Mouse (Mus musculus) liver, embryonic 13.5 days (tissue): ENCODE measurements around the gene Bbs5. TPM values are rescaled to one million over a fixed set of nuclear protein-coding genes. Genes with fewer than 3 reads are reported as not detected.
A peak's percentile ranks its signal among the peaks of the same experiment; 100 is the strongest.
"Not testable (repeated sequence)": the region's sequence is repeated elsewhere in the genome, so short reads cannot be mapped to it uniquely, and the experiment has no call there.

Experiments
- ATAC-seq: fragments of 200-750 bp; cut with Nextera tagmentation; 2 replicates; pipeline ENCODE4 v1.8.0; 2017; ENCODE audit warnings: low read depth, mild to moderate bottlenecking, moderate number of reproducible peaks, moderate library complexity
- DNase-seq: peaks from one replicate; pipeline ENCODE4 v3.0.0; 2022
- H3K27ac ChIP-seq: fragments of 300-500 bp; sonication (generic); 2 replicates; pipeline ENCODE4 v1.5.1; 2015; ENCODE audit warnings: moderate library complexity, mild to moderate bottlenecking, inconsistent platforms
- H3K27me3 ChIP-seq: fragments of 300-500 bp; sonication (generic); 2 replicates; pipeline ENCODE4 v1.6.1; 2015; ENCODE audit warnings: mild to moderate bottlenecking, inconsistent platforms
- H3K36me3 ChIP-seq: fragments of 300-500 bp; sonication (generic); 2 replicates; pipeline ENCODE4 v1.6.1; 2015; ENCODE audit warnings: mild to moderate bottlenecking, inconsistent platforms
- H3K4me1 ChIP-seq: fragments of 300-500 bp; sonication (generic); replicated peaks from 2 replicates; pipeline ENCODE4 v1.6.1; 2015; ENCODE audit warnings: inconsistent platforms
- H3K4me2 ChIP-seq: fragments of 300-500 bp; sonication (generic); 2 replicates; pipeline ENCODE4 v1.6.1; 2015; ENCODE audit warnings: inconsistent platforms, mild to moderate bottlenecking, moderate library complexity
- H3K4me3 ChIP-seq: fragments of 300-500 bp; sonication (generic); replicated peaks from 2 replicates; pipeline ENCODE4 v1.5.1; 2015; ENCODE audit warnings: mild to moderate bottlenecking, inconsistent platforms
- H3K9ac ChIP-seq: fragments of 300-500 bp; sonication (generic); 2 replicates; pipeline ENCODE4 v1.6.1; 2015; ENCODE audit warnings: mild to moderate bottlenecking, inconsistent platforms
- H3K9me3 ChIP-seq: fragments of 300-500 bp; sonication (generic); replicated peaks from 2 replicates; pipeline ENCODE4 v1.6.1; 2016; ENCODE audit warnings: inconsistent platforms
- WGBS: fragments of 180-500 bp; shearing (Covaris S2); methylation state at CpG from one replicate; pipeline ENCODE4 v1.1.7; 2015; ENCODE audit not compliant: insufficient replicate concordance; 5-methylcytosine and 5-hydroxymethylcytosine counted together
- polyA plus RNA-seq: library from polyadenylated mRNA; unstranded; fragments of >200 nt; fragmentation: Nextera tagmentation; extraction: Ambion mirVana; gene quantifications from 2 replicates; pipeline ENCODE4 v1.2.1, GENCODE M21; 2015

Bbs5 gene
- polyA plus RNA-seq, 1 experiment from 2014 or later: 4.7 TPM

DNA sequence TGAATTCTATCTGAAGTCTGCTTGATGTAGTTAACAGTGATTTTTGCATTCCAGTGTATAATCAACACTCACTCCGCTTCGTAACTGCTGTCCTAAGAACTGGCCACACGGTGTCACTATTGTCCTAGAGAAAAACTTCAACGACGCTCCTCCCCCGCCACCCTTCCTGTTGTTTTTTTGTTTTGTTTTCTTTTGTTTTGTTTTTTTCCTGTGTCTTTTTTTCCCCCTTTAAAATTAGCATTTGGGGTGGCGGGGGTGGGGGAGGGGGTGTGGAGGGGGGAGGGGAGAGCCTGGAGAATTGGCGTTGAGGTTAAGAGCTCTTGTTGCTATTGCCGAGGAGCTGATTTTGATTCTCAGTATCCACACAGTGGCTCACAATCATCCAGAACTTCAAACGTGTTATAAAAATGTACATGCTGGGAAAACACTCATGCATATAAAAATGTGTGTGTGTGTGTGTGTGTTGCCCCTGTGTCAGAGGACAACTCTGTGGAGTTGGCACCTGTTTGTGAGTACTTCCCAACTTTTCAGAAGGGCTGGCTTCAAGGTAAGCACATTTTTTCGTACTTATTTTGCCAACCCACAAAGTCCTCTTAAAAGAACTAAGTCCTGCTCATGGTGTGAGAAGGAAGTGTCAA is 11.8 kb upstream of the Bbs5 start:
- H3K4me1 ChIP-seq: 0 out of 2 replicates have a peak, but pooled peaks cover 3% of the 10 kb centered on the region
- 5% methylated on average over 11 of the region's 11 CpGs for WGBS
- peak overlapping the region; percentile 56 for H3K4me3 ChIP-seq
- DNase-seq (peak; percentile 27), ATAC-seq (no peak)
- H3K27ac ChIP-seq: no peak overlapping the region
- no peaks in the 10 kb centered on the region for H3K36me3 ChIP-seq
- no peaks in the 10 kb centered on the region for H3K27me3 ChIP-seq
- peak overlapping the region; percentile 60 for H3K4me2 ChIP-seq
- 0 out of 2 replicates have a peak, but pooled peaks cover 5% of the 10 kb centered on the region for H3K9me3 ChIP-seq
- H3K9ac ChIP-seq: peak overlapping the region; percentile 59

DNA sequence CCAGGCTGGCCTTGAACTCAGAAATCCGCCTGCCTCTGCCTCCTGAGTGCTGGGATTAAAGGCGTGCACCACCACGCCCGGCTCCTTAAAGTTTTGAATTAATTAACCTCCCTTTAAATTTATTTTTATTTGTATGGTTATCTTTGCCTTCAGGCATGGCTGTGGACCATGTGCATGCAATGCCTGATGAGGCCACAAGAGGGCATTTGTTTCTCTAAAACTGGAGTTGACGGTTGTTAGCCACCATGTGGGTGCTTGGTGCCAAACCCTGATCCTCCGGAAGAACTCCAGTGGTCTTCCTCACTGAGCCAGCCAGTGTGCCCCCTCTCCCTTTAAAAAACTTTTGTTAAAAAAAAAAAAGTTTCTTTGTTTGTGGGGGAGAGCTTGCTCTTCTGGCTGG is 11.2 kb upstream of the Bbs5 start:
- ATAC-seq (no peak), DNase-seq (peak; percentile 51)
- H3K9ac ChIP-seq: no peak overlapping the region
- 0 out of 2 replicates have a peak, but pooled peaks cover 3% of the 10 kb centered on the region for H3K4me1 ChIP-seq
- WGBS: 47% methylated on average over 6 of the region's 6 CpGs
- H3K27me3 ChIP-seq: no peaks in the 10 kb centered on the region
- H3K4me2 ChIP-seq: peak overlapping the region; percentile 60
- no peak overlapping the region for H3K4me3 ChIP-seq
- H3K27ac ChIP-seq: no peak overlapping the region
- no peaks in the 10 kb centered on the region for H3K36me3 ChIP-seq
- 0 out of 2 replicates have a peak, but pooled peaks cover 5% of the 10 kb centered on the region for H3K9me3 ChIP-seq

GRCm38 (mm10) chr2:69637989-69638388 is 9.0 kb upstream of the Bbs5 start:
- not testable (repeated sequence) for ATAC-seq, H3K36me3 ChIP-seq, H3K27ac ChIP-seq, H3K9me3 ChIP-seq, H3K9ac ChIP-seq, H3K4me3 ChIP-seq, H3K4me2 ChIP-seq, H3K4me1 ChIP-seq, H3K27me3 ChIP-seq, DNase-seq
- 63% methylated on average over 7 of the region's 7 CpGs for WGBS

DNA sequence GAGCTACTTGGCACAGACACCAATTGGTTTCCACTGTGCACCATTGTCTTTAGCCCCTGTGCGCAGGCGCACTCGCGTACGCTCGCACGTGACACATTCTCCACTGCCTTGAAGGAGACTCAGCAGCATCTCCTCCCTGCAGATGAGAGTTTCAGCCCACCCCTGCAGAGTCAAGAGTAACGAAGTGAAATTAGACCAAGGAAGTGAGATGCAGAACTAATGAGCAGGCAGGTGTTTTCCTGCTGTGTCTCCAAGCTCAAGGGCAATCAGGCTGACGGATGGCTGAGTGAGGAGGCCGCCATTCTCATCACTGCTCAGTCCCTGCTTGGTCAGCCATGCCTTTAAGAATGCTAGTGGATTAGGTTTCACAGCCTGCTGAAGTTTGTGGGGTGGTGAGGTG is 6.9 kb upstream of the Bbs5 start:
- Histone ChIP-seq H3K4me1 (0 out of 2 replicates have a peak, but pooled peaks cover 3% of the 10 kb centered on the region), H3K9me3 (0 out of 2 replicates have a peak, but pooled peaks cover 5% of the 10 kb centered on the region), H3K27ac (no peak overlapping the region), H3K9ac (no peak overlapping the region), H3K36me3 (no peaks in the 10 kb centered on the region), H3K27me3 (no peaks in the 10 kb centered on the region), H3K4me2 (no peak overlapping the region), H3K4me3 (no peak overlapping the region)
- no peak for ATAC-seq
- 68% methylated on average over 10 of the region's 10 CpGs for WGBS
- no peak for DNase-seq

DNA sequence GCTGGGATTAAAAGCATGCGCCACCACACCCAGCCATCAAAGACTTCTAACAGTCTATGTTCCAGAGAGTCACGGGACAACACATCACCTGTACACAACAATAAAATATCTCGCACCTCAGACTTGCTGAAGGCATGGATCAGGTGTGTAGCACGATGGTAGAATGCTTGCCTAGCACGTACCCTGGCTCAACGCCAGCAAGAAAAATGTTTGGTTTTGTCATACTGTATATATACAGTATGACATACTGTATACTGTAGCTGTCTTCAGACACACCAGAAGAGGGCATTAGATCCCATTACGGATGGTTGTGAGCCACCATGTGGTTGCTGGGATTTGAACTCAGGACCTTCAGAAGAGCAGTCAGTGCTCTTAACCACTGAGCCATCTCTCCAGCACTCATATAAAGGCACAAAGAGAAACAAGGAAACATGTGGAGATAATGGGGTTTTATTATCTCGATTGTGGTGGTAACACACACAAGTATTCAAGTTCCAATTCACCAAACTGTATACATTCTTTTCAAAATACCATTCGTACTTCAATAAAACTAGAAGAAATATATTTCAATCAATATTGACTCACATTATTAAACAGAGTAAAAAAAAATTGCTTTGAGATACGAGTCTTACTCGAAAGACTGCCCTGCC is 1.9 kb upstream of the Bbs5 start:
- Histone ChIP-seq H3K27me3 (no peaks in the 10 kb centered on the region), H3K4me2 (no peak overlapping the region), H3K4me1 (peaks cover 15% of the 10 kb centered on the region), H3K4me3 (no peak overlapping the region), H3K9me3 (no peaks in the 10 kb centered on the region), H3K9ac (no peak overlapping the region), H3K36me3 (no peaks in the 10 kb centered on the region), H3K27ac (no peak overlapping the region)
- DNase-seq: no peak
- no peak for ATAC-seq
- 77% methylated on average over 11 of the region's 11 CpGs for WGBS

- ATAC-seq (no peak), DNase-seq (no peak)
- Histone ChIP-seq H3K9me3 (no peaks in the 10 kb centered on the region), H3K4me1 (peaks cover 15% of the 10 kb centered on the region), H3K9ac (no peak overlapping the region), H3K4me3 (no peak overlapping the region), H3K36me3 (no peaks in the 10 kb centered on the region; the same call in 1 of the 2 replicates), H3K27ac (no peak overlapping the region), H3K27me3 (no peaks in the 10 kb centered on the region), H3K4me2 (no peak overlapping the region)
- 78% methylated on average over 5 of the region's 5 CpGs for WGBS
Observed at GRCm38 (mm10) chr2:69649716-69650115, 2.7 kb downstream of the Bbs5 start.

- WGBS: 88% methylated on average over 4 of the region's 4 CpGs
- Histone ChIP-seq H3K36me3 (peaks cover 3% of the 10 kb centered on the region; the same call in 1 of the 2 replicates), H3K9ac (no peak overlapping the region), H3K27me3 (no peaks in the 10 kb centered on the region), H3K27ac (no peak overlapping the region), H3K4me1 (no peaks in the 10 kb centered on the region), H3K4me2 (no peak overlapping the region), H3K4me3 (no peak overlapping the region), H3K9me3 (no peaks in the 10 kb centered on the region)
- DNase-seq (no peak), ATAC-seq (no peak)
Observed at GRCm38 (mm10) chr2:69659326-69659725, 12.4 kb downstream of the Bbs5 start.

GRCm38 (mm10) chr2:69663827-69664476 is 17.0 kb downstream of the Bbs5 start:
- DNase-seq (no peak), ATAC-seq (no peak)
- Histone ChIP-seq H3K4me1 (no peaks in the 10 kb centered on the region), H3K27ac (no peak overlapping the region), H3K9ac (no peak overlapping the region), H3K4me2 (no peak overlapping the region), H3K27me3 (no peaks in the 10 kb centered on the region), H3K9me3 (no peaks in the 10 kb centered on the region), H3K4me3 (no peak overlapping the region), H3K36me3 (no peaks in the 10 kb centered on the region)
- WGBS: 68% methylated on average over 13 of the region's 13 CpGs

DNA sequence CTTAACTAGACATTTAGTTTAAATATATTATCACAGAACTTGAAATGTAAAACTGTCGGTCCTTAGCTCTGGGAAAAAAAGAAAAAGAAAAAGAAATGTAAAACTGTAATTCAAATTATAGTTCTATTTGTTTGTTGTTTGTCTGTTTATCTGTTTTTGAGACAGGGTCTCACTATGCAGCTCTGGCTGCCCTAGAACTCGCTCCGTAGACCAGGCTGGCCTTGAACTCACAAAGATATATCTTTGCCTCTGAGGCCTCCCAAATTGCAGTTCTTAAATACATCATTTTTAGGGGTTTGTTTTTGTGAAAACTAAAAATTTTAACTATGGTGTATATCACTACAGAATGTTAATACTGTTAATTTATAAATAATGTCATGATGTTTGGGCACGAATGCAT is 20.7 kb downstream of the Bbs5 start:
- no peak for DNase-seq
- Histone ChIP-seq H3K4me1 (no peaks in the 10 kb centered on the region), H3K27me3 (no peaks in the 10 kb centered on the region), H3K4me2 (no peak overlapping the region), H3K36me3 (no peaks in the 10 kb centered on the region), H3K9me3 (no peaks in the 10 kb centered on the region), H3K9ac (no peak overlapping the region), H3K4me3 (no peak overlapping the region), H3K27ac (no peak overlapping the region)
- 76% methylated on average over 4 of the region's 4 CpGs for WGBS
- no peak for ATAC-seq

DNA sequence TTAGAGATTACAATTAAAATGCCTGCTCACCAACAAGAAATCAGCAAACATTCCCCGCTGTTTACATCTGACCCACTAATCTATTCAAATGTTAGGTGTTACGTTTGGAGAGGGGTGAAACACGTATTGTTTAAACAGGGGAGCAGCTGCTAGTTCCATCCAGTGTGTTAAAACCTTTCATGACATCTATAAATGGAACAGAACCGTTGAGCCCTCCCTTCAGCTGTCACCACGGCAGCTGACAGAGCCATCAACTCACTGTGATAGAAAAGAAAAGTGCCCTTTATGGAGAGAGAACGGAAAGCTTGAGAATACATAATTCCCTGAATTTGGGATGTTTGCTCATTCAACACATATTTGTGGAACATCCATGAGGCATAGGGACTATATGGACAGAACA is 21.4 kb downstream of the Bbs5 start:
- Histone ChIP-seq H3K9me3 (no peaks in the 10 kb centered on the region), H3K9ac (no peak overlapping the region), H3K27ac (no peak overlapping the region), H3K4me3 (no peak overlapping the region), H3K4me2 (no peak overlapping the region), H3K27me3 (no peaks in the 10 kb centered on the region), H3K36me3 (no peaks in the 10 kb centered on the region), H3K4me1 (no peaks in the 10 kb centered on the region)
- ATAC-seq (no peak), DNase-seq (no peak)
- WGBS: 74% methylated on average over 6 of the region's 6 CpGs

GRCm38 (mm10) chr2:69669853-69670252 is 22.9 kb downstream of the Bbs5 start, which contains the start of gene Klhl41:
Klhl41 (plus strand) TSS chr2:69670120.
- WGBS: 82% methylated on average over 9 of the region's 9 CpGs

More at GRCm38 (mm10) chr2:69669853-69670252, 22.9 kb downstream of the Bbs5 start, which contains the start of gene Klhl41:
- H3K36me3 ChIP-seq: no peaks in the 10 kb centered on the region
- H3K4me1 ChIP-seq: no peaks in the 10 kb centered on the region
- no peak within 1 kb of the TSS for H3K4me3 ChIP-seq
- no peaks in the 10 kb centered on the region for H3K9me3 ChIP-seq
- H3K4me2 ChIP-seq: no peak within 1 kb of the TSS
- no peak for DNase-seq
- ATAC-seq: no peak
- H3K27ac ChIP-seq: no peak within 1 kb of the TSS
- H3K27me3 ChIP-seq: no peaks in the 10 kb centered on the region
- H3K9ac ChIP-seq: no peak within 1 kb of the TSS
